Mouse (Mus musculus): ENCODE results near the gene Fam57a. TPM values are rescaled to one million over a fixed set of nuclear protein-coding genes. Genes with fewer than 3 reads are reported as not detected.

Gene Fam57a
- polyA plus RNA-seq, 1 experiment from 2014 or later: 14.5 TPM

DNA sequence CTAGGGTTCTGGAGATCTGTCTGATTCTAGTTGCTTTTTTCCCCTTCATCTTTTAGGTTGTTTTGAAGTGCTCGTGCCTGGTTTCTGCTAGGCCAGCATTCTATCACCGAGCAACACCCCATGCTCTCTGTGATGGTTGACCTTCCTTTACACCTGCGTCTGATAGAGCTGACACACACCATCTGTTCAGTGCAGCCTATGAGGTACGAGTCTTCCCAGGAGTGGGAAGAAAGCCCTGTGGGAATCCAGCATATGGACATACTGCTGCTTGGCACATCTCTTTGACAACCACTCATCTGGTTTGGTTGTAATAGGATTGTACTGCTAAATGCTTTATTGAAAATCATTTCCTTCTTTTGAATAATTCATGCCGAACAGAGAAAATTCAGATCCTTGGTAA, 9.3 kb upstream of the Fam57a start:
- TF ChIP-seq CTCF (IDR thresholded peaks at IDR 0.05; ENCODE audit: low read depth): no peak
- Histone ChIP-seq H3K4me2 (ENCODE audit: low read length) (no peak overlapping the region), H3K27me3 (ENCODE audit: insufficient read depth, low read length) (no peaks in the 10 kb centered on the region), H3K36me3 (ENCODE audit: insufficient read depth, low read length) (peaks cover 17% of the 10 kb centered on the region), H3K4me1 (replicated peaks; ENCODE audit: insufficient read depth, low read length) (no peaks in the 10 kb centered on the region), H3K9me3 (replicated peaks; ENCODE audit: low read length) (no peaks in the 10 kb centered on the region), H3K9ac (ENCODE audit: low read depth, low read length) (no peak overlapping the region), H3K27ac (no peak overlapping the region), H3K4me3 (replicated peaks; ENCODE audit: low read depth, low read length) (no peak overlapping the region)
- 50% methylated on average over 5 of the region's 5 CpGs for WGBS
- DNase-seq (ENCODE audit: low spot score) (no peak), ATAC-seq (replicated peaks; ENCODE audit: low FRiP score, low read depth) (no peak)

DNA sequence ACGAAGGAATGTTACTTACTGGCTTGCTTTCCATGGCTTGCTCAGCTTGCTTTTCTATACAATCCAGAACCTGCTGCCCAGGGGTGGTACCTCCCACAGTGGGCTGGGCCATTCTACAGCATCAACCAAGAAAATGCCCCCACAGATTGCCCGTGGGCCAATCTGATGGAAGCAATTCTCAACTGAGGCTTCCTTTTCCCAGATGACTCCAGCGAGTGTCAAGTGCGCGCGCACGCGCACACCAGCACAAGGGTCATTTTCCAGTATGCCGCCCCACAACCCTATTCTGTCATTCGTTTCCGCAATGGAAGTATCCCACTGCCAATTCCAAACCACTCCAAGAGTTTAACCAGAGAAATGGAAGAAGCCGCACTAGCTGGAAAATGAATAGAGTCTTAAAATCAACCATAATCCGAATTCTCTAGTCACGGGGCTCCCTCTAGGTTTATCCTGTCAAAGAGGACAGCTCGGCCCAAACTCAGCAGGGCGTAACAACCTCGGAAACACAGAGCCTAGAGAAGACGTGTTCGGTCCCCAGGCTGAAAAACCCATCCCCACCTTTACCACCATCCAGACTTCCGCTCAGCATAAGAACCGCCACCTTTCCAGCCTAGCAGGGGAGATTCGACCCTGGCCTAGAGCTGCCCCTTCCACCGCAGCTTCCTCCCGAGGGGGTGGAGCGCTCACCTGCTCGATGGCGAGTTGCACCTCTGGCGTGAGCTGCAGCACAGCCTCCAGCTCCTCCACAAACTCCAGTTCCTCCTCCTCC, 561 bp upstream of the Fam57a start:
- Histone ChIP-seq H3K9ac (ENCODE audit: low read depth, low read length) (peak overlapping the region; percentile 77), H3K4me3 (replicated peaks; ENCODE audit: low read depth, low read length) (peak overlapping the region; percentile 92), H3K27ac (peak overlapping the region; percentile 85), H3K4me1 (replicated peaks; ENCODE audit: insufficient read depth, low read length) (peaks cover 5% of the 10 kb centered on the region), H3K9me3 (replicated peaks; ENCODE audit: low read length) (no peaks in the 10 kb centered on the region), H3K27me3 (ENCODE audit: insufficient read depth, low read length) (no peaks in the 10 kb centered on the region), H3K36me3 (ENCODE audit: insufficient read depth, low read length) (peaks cover 3% of the 10 kb centered on the region; the same call in 1 of the 2 replicates), H3K4me2 (ENCODE audit: low read length) (peak overlapping the region; percentile 94)
- DNase-seq (ENCODE audit: low spot score): peak; percentile 50
- no peak for TF ChIP-seq CTCF (IDR thresholded peaks at IDR 0.05; ENCODE audit: low read depth)
- ATAC-seq (replicated peaks; ENCODE audit: low FRiP score, low read depth): peak; percentile 83
- 1% methylated on average over 28 of the region's 28 CpGs for WGBS

DNA sequence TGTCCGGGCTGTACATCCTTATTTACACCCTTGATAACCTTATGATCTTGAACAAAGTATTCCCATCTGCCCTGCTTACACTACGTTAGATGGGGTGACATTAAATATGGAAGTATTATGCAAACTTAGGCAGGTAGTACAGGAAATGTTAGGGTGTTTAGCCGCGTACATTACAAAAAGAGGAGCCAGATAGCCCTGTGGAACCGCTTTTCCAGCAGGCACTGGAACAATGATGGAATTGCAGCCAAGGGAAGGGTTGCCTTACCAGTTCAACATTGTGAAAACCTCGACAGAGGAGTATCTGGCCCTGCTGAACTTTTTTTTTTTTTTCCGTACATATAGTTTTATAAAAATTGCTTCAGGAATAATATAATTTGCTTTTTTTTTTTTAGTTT, 672 bp downstream of the Fam57a start:
- Histone ChIP-seq H3K4me2 (ENCODE audit: low read length) (peak overlapping the region; percentile 94), H3K27me3 (ENCODE audit: insufficient read depth, low read length) (no peaks in the 10 kb centered on the region), H3K4me1 (replicated peaks; ENCODE audit: insufficient read depth, low read length) (peaks cover 5% of the 10 kb centered on the region), H3K4me3 (replicated peaks; ENCODE audit: low read depth, low read length) (peak overlapping the region; percentile 92), H3K9me3 (replicated peaks; ENCODE audit: low read length) (no peaks in the 10 kb centered on the region), H3K36me3 (ENCODE audit: insufficient read depth, low read length) (no peaks in the 10 kb centered on the region), H3K27ac (no peak overlapping the region; the same call in 1 of the 2 replicates), H3K9ac (ENCODE audit: low read depth, low read length) (peak overlapping the region; percentile 77)
- ATAC-seq (replicated peaks; ENCODE audit: low FRiP score, low read depth) (no peak), DNase-seq (ENCODE audit: low spot score) (no peak)
- WGBS: 17% methylated on average over 7 of the region's 7 CpGs
- no peak for TF ChIP-seq CTCF (IDR thresholded peaks at IDR 0.05; ENCODE audit: low read depth)

DNA sequence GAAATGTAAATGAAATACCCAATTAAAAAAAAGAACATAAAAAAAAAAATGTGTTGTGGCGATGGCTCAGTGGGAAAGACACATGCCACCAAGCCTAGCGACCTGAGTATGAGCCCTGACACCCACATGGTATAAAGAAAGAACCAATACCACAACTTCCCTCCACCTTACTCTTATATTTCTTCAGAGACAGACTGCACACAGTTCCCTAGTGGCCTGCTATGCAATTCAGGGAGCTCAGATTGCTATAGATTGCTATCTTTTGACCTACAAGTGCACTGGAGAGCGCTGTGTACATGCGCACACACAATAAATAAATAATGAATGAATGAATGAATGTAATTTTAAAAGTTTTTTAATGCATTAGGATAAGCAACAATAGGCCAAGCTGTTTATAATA, 4.3 kb downstream of the Fam57a start:
- H3K4me1 ChIP-seq (replicated peaks; ENCODE audit: insufficient read depth, low read length): peaks cover 5% of the 10 kb centered on the region; the same call in 1 of the 2 replicates
- H3K36me3 ChIP-seq (ENCODE audit: insufficient read depth, low read length): no peaks in the 10 kb centered on the region
- no peak overlapping the region for H3K27ac ChIP-seq
- DNase-seq (ENCODE audit: low spot score) (no peak), ATAC-seq (replicated peaks; ENCODE audit: low FRiP score, low read depth) (no peak)
- no peak overlapping the region for H3K4me2 ChIP-seq (ENCODE audit: low read length)
- WGBS: 78% methylated on average over 4 of the region's 4 CpGs
- H3K27me3 ChIP-seq (ENCODE audit: insufficient read depth, low read length): no peaks in the 10 kb centered on the region
- no peak overlapping the region for H3K4me3 ChIP-seq (replicated peaks; ENCODE audit: low read depth, low read length)
- H3K9me3 ChIP-seq (replicated peaks; ENCODE audit: low read length): no peaks in the 10 kb centered on the region
- no peak overlapping the region for H3K9ac ChIP-seq (ENCODE audit: low read depth, low read length)
- no peak for TF ChIP-seq CTCF (IDR thresholded peaks at IDR 0.05; ENCODE audit: low read depth)

DNA sequence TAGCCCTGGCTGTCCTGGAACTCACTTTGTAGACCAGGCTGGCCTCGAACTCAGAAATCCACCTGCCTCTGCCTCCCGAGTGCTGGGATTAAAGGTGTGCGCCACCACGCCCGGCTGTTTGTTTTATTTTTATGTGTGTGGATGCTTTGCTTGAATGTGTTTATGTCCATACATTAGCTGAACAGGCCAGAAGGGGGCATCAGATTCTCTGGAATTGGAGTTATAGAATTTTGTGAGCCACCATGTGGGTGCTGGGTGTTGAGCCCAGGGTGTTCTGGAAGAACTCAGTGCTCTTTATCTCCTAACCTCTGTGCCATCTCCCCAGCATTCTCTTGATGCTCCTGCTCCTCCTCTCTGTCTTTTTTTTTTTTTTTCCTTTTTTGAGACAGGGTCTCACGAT, 7.4 kb downstream of the Fam57a start:
- peak; percentile 14; the same call in 1 of the 2 replicates for TF ChIP-seq CTCF (IDR thresholded peaks at IDR 0.05; ENCODE audit: low read depth)
- Histone ChIP-seq H3K36me3 (ENCODE audit: insufficient read depth, low read length) (no peaks in the 10 kb centered on the region), H3K4me2 (ENCODE audit: low read length) (no peak overlapping the region), H3K27ac (no peak overlapping the region), H3K27me3 (ENCODE audit: insufficient read depth, low read length) (no peaks in the 10 kb centered on the region), H3K4me3 (replicated peaks; ENCODE audit: low read depth, low read length) (no peak overlapping the region), H3K9me3 (replicated peaks; ENCODE audit: low read length) (no peaks in the 10 kb centered on the region), H3K4me1 (replicated peaks; ENCODE audit: insufficient read depth, low read length) (no peaks in the 10 kb centered on the region), H3K9ac (ENCODE audit: low read depth, low read length) (no peak overlapping the region)
- 86% methylated on average over 6 of the region's 6 CpGs for WGBS
- DNase-seq (ENCODE audit: low spot score) (no peak), ATAC-seq (replicated peaks; ENCODE audit: low FRiP score, low read depth) (no peak)

DNA sequence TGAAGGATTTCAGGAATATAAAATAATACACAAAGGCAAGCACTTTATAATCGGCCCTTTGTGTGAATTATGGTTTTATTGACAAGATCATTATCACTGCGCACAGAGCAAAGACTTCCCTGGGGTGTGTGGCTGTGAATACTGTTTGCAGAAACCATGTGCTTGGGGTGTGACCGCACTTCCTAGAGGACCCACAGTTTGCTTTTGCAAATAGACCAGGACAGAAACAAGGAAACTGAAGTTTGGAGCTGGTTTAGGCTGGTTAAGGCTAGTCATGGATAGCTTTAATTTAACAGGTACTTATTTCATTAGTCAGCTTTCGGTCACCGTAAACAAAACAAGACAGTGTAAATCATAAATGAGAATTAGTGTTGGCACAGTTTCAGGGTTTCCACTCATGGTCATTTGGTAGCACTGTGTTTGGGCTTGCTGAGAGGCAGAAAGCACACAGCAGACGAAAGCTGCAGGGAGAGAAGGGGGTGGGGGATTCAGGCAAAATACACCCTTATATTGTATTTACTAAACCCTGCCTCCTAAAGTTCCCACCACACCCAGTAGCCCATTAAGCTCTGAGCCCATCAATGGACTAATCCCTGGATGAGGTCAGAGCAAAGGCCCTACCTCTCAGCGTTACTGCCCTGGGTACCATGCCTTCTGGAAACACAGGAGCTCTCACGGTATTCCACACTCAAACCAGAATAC, 17.0 kb downstream of the Fam57a start:
- DNase-seq (ENCODE audit: low spot score): no peak
- Histone ChIP-seq H3K36me3 (ENCODE audit: insufficient read depth, low read length) (no peaks in the 10 kb centered on the region), H3K9ac (ENCODE audit: low read depth, low read length) (no peak overlapping the region), H3K4me2 (ENCODE audit: low read length) (no peak overlapping the region), H3K4me1 (replicated peaks; ENCODE audit: insufficient read depth, low read length) (no peaks in the 10 kb centered on the region; the same call in 1 of the 2 replicates), H3K27me3 (ENCODE audit: insufficient read depth, low read length) (no peaks in the 10 kb centered on the region), H3K27ac (no peak overlapping the region), H3K9me3 (replicated peaks; ENCODE audit: low read length) (no peaks in the 10 kb centered on the region), H3K4me3 (replicated peaks; ENCODE audit: low read depth, low read length) (no peak overlapping the region)
- ATAC-seq (replicated peaks; ENCODE audit: low FRiP score, low read depth): no peak
- TF ChIP-seq CTCF (IDR thresholded peaks at IDR 0.05; ENCODE audit: low read depth): no peak
- 49% methylated on average over 8 of the region's 8 CpGs for WGBS
